ENCODE assay signal across 42 mouse cellular contexts in the genomic region with DNA sequence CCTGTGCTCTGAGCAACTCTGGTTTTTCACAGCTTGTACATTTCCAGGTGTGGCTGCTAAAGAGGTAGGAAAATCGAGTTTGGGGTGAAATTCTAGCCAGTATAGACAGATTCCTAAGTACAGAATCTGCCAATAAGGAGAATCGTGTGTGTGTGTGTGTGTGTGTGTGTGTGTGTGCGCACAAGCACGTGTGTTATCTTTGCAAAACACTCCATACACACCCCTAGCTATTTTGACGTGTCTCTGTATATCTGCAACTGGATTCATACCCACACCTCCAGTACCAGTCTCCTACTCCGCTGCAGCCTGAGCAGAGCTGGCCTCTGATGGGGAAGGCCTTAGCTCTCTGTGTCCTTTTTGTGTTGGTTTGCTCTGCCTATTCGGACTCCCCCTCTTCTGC. TPM values are rescaled to one million over a fixed set of nuclear protein-coding genes. Genes with fewer than 3 reads are reported as not detected.
DNase-seq lines count a peak whose midpoint lies in the region; ATAC-seq and TF ChIP-seq lines count a peak whose summit lies in the region.
"Had no signal": no experiment of that assay in that cellular context is flagged by ENCODE, and none has a peak within 500 bp of the region (broad histone marks: within the 10 kb centered on the region; RNA-seq: fewer than 3 reads in every experiment).

No protein-coding gene starts in this region.

- peak overlapping the region; percentile 49; the same call in 1 of the 2 replicates for H3K27ac ChIP-seq in forebrain, embryonic 10.5 days
- no peak overlapping the region for H3K27ac ChIP-seq in forebrain, postnatal 0 days (ENCODE audit: low read depth, low read length)
- H3K27ac ChIP-seq in midbrain, embryonic 11.5 days (ENCODE audit: low read depth, low read length) = no peak overlapping the region
- no peak overlapping the region for H3K27ac ChIP-seq in midbrain, embryonic 14.5 days (replicated peaks; ENCODE audit: low read depth, low read length)
- H3K27ac ChIP-seq in liver, embryonic 13.5 days = no peak overlapping the region
- H3K27ac ChIP-seq in heart, embryonic 10.5 days = no peak overlapping the region
- H3K27ac ChIP-seq: embryonic facial prominence, embryonic 10.5 days; embryonic facial prominence, embryonic 15.5 days; hindbrain, embryonic 14.5 days; midbrain, embryonic 13.5 days had no signal

- H3K36me3 ChIP-seq in forebrain, embryonic 10.5 days (replicated peaks) = no peaks in the 10 kb centered on the region
- no peaks in the 10 kb centered on the region for H3K36me3 ChIP-seq in forebrain, postnatal 0 days (ENCODE audit: insufficient read depth)
- H3K36me3 ChIP-seq in midbrain, embryonic 11.5 days (ENCODE audit: control insufficient read depth, insufficient read depth, low read length) = no peaks in the 10 kb centered on the region
- H3K36me3 ChIP-seq in midbrain, embryonic 14.5 days (ENCODE audit: control insufficient read depth, insufficient read depth, low read length) = no peaks in the 10 kb centered on the region
- H3K36me3 ChIP-seq in liver, embryonic 13.5 days = no peaks in the 10 kb centered on the region
- H3K36me3 ChIP-seq in heart, embryonic 10.5 days = no peaks in the 10 kb centered on the region
- H3K36me3 ChIP-seq: embryonic facial prominence, embryonic 10.5 days; embryonic facial prominence, embryonic 15.5 days; limb, embryonic 15.5 days; midbrain, embryonic 13.5 days had no signal

- TF ChIP-seq CTCF in forebrain, postnatal 0 days (IDR thresholded peaks at IDR 0.05; ENCODE audit: low read depth) = no peak

- H3K4me1 ChIP-seq in forebrain, embryonic 10.5 days = peaks cover 36% of the 10 kb centered on the region
- H3K4me1 ChIP-seq in forebrain, postnatal 0 days (ENCODE audit: insufficient read depth) = no peaks in the 10 kb centered on the region
- H3K4me1 ChIP-seq in midbrain, embryonic 11.5 days (ENCODE audit: control insufficient read depth, insufficient read depth, low read length) = peaks cover 12% of the 10 kb centered on the region
- H3K4me1 ChIP-seq in midbrain, embryonic 14.5 days (ENCODE audit: control insufficient read depth, insufficient read depth, low read length) = no peaks in the 10 kb centered on the region
- peaks cover 34% of the 10 kb centered on the region for H3K4me1 ChIP-seq in liver, embryonic 13.5 days (replicated peaks)
- peaks cover 9% of the 10 kb centered on the region for H3K4me1 ChIP-seq in heart, embryonic 10.5 days
- H3K4me1 ChIP-seq: embryonic facial prominence, embryonic 15.5 days; limb, embryonic 15.5 days had no signal

- WGBS in forebrain, embryonic 10.5 days = 87% methylated on average over 7 of the region's 7 CpGs
- WGBS in forebrain, postnatal 0 days = 80% methylated on average over 7 of the region's 7 CpGs
- 89% methylated on average over 7 of the region's 7 CpGs for WGBS in midbrain, embryonic 11.5 days
- WGBS in midbrain, embryonic 14.5 days = 86% methylated on average over 7 of the region's 7 CpGs
- WGBS in liver, embryonic 13.5 days (ENCODE audit: insufficient replicate concordance) = 21% methylated on average over 7 of the region's 7 CpGs
- 72% methylated on average over 7 of the region's 7 CpGs for WGBS in heart, embryonic 10.5 days

- no peak for DNase-seq in forebrain, embryonic 10.5 days (ENCODE audit: extremely low spot score, low spot score)
- DNase-seq in forebrain, postnatal 0 days = no peak
- DNase-seq in midbrain, embryonic 11.5 days (ENCODE audit: low spot score, missing footprints) = peak; percentile 57
- no peak for DNase-seq in midbrain, embryonic 14.5 days
- DNase-seq in liver, embryonic 13.5 days = peak; percentile 38
- DNase-seq in heart, embryonic 10.5 days (ENCODE audit: low spot score) = no peak
- DNase-seq in kidney, postnatal 36 days = no peak
- DNase-seq in embryo, embryonic 10 days (ENCODE audit: low spot score) = no peak
- DNase-seq: cerebellum, adult 11 months; cerebellum, adult 9-10 months; cerebellum, postnatal 36 days; gastrocnemius, postnatal 25 days; heart, adult 11 months; heart, postnatal 4 days; kidney, adult 11 months; kidney, postnatal 14 days; lung, embryonic 14.5 days; lung, postnatal 14 days; thymus, adult 2 months; thymus, postnatal 36 days had no signal

- no peak overlapping the region for H3K4me2 ChIP-seq in forebrain, postnatal 0 days (ENCODE audit: low read depth)
- H3K4me2 ChIP-seq in midbrain, embryonic 11.5 days = no peak overlapping the region
- no peak overlapping the region for H3K4me2 ChIP-seq in midbrain, embryonic 14.5 days (ENCODE audit: low read length)
- no peak overlapping the region for H3K4me2 ChIP-seq in liver, embryonic 13.5 days
- H3K4me2 ChIP-seq: embryonic facial prominence, embryonic 15.5 days; heart, embryonic 11.5 days; hindbrain, embryonic 14.5 days; limb, embryonic 15.5 days; lung, embryonic 14.5 days; midbrain, embryonic 13.5 days had no signal

- no peaks in the 10 kb centered on the region for H3K9me3 ChIP-seq in forebrain, embryonic 10.5 days
- H3K9me3 ChIP-seq in forebrain, postnatal 0 days (ENCODE audit: low read length) = no peaks in the 10 kb centered on the region
- H3K9me3 ChIP-seq in midbrain, embryonic 11.5 days (ENCODE audit: control insufficient read depth, low read length) = no peaks in the 10 kb centered on the region
- no peaks in the 10 kb centered on the region for H3K9me3 ChIP-seq in midbrain, embryonic 14.5 days (ENCODE audit: control insufficient read depth, low read length)
- H3K9me3 ChIP-seq in liver, embryonic 13.5 days (replicated peaks) = no peaks in the 10 kb centered on the region
- no peaks in the 10 kb centered on the region for H3K9me3 ChIP-seq in heart, embryonic 10.5 days
- H3K9me3 ChIP-seq: embryonic facial prominence, embryonic 10.5 days; embryonic facial prominence, embryonic 15.5 days; limb, embryonic 15.5 days; midbrain, embryonic 13.5 days had no signal

- no peak overlapping the region for H3K4me3 ChIP-seq in forebrain, embryonic 10.5 days
- H3K4me3 ChIP-seq in forebrain, postnatal 0 days (ENCODE audit: low read depth, low read length) = no peak overlapping the region
- no peak overlapping the region for H3K4me3 ChIP-seq in midbrain, embryonic 11.5 days (ENCODE audit: low read depth, low read length)
- H3K4me3 ChIP-seq in midbrain, embryonic 14.5 days (replicated peaks; ENCODE audit: low read depth, low read length) = no peak overlapping the region
- H3K4me3 ChIP-seq in liver, embryonic 13.5 days (replicated peaks) = no peak overlapping the region
- no peak overlapping the region for H3K4me3 ChIP-seq in heart, embryonic 10.5 days
- H3K4me3 ChIP-seq: embryonic facial prominence, embryonic 10.5 days; embryonic facial prominence, embryonic 15.5 days; limb, embryonic 15.5 days; midbrain, embryonic 13.5 days had no signal

- no peaks in the 10 kb centered on the region for H3K27me3 ChIP-seq in forebrain, embryonic 10.5 days (ENCODE audit: poor library complexity, severe bottlenecking)
- no peaks in the 10 kb centered on the region for H3K27me3 ChIP-seq in forebrain, postnatal 0 days (ENCODE audit: insufficient read depth, low read length)
- no peaks in the 10 kb centered on the region for H3K27me3 ChIP-seq in midbrain, embryonic 11.5 days (ENCODE audit: control insufficient read depth, insufficient read depth, low read length)
- H3K27me3 ChIP-seq in midbrain, embryonic 14.5 days (ENCODE audit: control insufficient read depth, insufficient read depth, low read length) = no peaks in the 10 kb centered on the region
- H3K27me3 ChIP-seq in liver, embryonic 13.5 days = no peaks in the 10 kb centered on the region
- H3K27me3 ChIP-seq in heart, embryonic 10.5 days (ENCODE audit: insufficient read depth, poor library complexity, severe bottlenecking) = no peaks in the 10 kb centered on the region
- H3K27me3 ChIP-seq: CH12.LX; embryonic facial prominence, embryonic 15.5 days; limb, embryonic 15.5 days; midbrain, embryonic 13.5 days; Patski had no signal

- no peak overlapping the region for H3K9ac ChIP-seq in forebrain, postnatal 0 days
- H3K9ac ChIP-seq in midbrain, embryonic 11.5 days (ENCODE audit: low read length) = no peak overlapping the region
- H3K9ac ChIP-seq in midbrain, embryonic 14.5 days (replicated peaks; ENCODE audit: low read length) = no peak overlapping the region
- H3K9ac ChIP-seq in liver, embryonic 13.5 days = no peak overlapping the region
- H3K9ac ChIP-seq: embryonic facial prominence, embryonic 15.5 days; hindbrain, embryonic 14.5 days; limb, embryonic 15.5 days; lung, embryonic 14.5 days; midbrain, embryonic 13.5 days had no signal

- no peak for ATAC-seq in forebrain, postnatal 0 days
- ATAC-seq in midbrain, embryonic 11.5 days (ENCODE audit: low FRiP score) = no peak
- ATAC-seq in midbrain, embryonic 14.5 days (ENCODE audit: low FRiP score, low TSS enrichment) = no peak
- ATAC-seq in liver, embryonic 13.5 days (ENCODE audit: low read depth) = peak; percentile 69
- ATAC-seq: forebrain, embryonic 14.5 days; inflammation-experienced regulatory T-cells, adult 6 months; midbrain, embryonic 13.5 days; Patski had no signal

RNA-seq across cellular contexts. Expression of a gene that starts 28.3 kb away (rescaled TPM):
- polyA plus RNA-seq in forebrain, embryonic 10.5 days (2016; fragmentation: Nextera tagmentation; extraction: Ambion mirVana) = 16.1 and 16.8 TPM in 2 replicates
- total RNA-seq in forebrain, postnatal 0 days (2014; rRNA removed) = 0.76 and 1.0 TPM in 2 replicates
- polyA plus RNA-seq in forebrain, postnatal 0 days (2015; fragmentation: Nextera tagmentation; extraction: Ambion mirVana) = 0.63 and 0.71 TPM in 2 replicates
- 4.5 and 6.6 TPM in 2 replicates for polyA plus RNA-seq in midbrain, embryonic 11.5 days (2014; fragmentation: Nextera tagmentation; extraction: Ambion mirVana)
- 0.43 and 0.88 TPM in 2 replicates for polyA plus RNA-seq in midbrain, embryonic 14.5 days (2014; fragmentation: Nextera tagmentation; extraction: Ambion mirVana)
- 6.2 and 6.7 TPM in 2 replicates for polyA plus RNA-seq in liver, embryonic 13.5 days (2015; fragmentation: Nextera tagmentation; extraction: Ambion mirVana)
- 4.4 and 7.1 TPM in 2 replicates for polyA plus RNA-seq in heart, embryonic 10.5 days (2016; fragmentation: Nextera tagmentation; extraction: Ambion mirVana)

RNA-seq across cellular contexts. Expression of a gene that starts 59.1 kb away (rescaled TPM):
- polyA plus RNA-seq in forebrain, embryonic 10.5 days (2016; fragmentation: Nextera tagmentation; extraction: Ambion mirVana) = not detected in 2 replicates
- total RNA-seq in forebrain, postnatal 0 days (2014; rRNA removed) = not detected in 2 replicates
- not detected in 2 replicates for polyA plus RNA-seq in forebrain, postnatal 0 days (2015; fragmentation: Nextera tagmentation; extraction: Ambion mirVana)
- polyA plus RNA-seq in midbrain, embryonic 11.5 days (2014; fragmentation: Nextera tagmentation; extraction: Ambion mirVana) = not detected in 2 replicates
- not detected in 2 replicates for polyA plus RNA-seq in midbrain, embryonic 14.5 days (2014; fragmentation: Nextera tagmentation; extraction: Ambion mirVana)
- polyA plus RNA-seq in liver, embryonic 13.5 days (2015; fragmentation: Nextera tagmentation; extraction: Ambion mirVana) = 4.3 and 4.6 TPM in 2 replicates
- 0.65 TPM in 1 of 2 replicates, not detected in the other for polyA plus RNA-seq in heart, embryonic 10.5 days (2016; fragmentation: Nextera tagmentation; extraction: Ambion mirVana)
- total RNA-seq: CH12.LX; ES-E14; gastrocnemius, adult 18-20 months; gastrocnemius, postnatal 25 days; heart, postnatal 4 days; layer of hippocampus, adult 18-20 months; layer of hippocampus, postnatal 10 days; left cerebral cortex, adult 18-20 months; left cerebral cortex, postnatal 14 days; monocyte, adult 5-6 weeks had no signal
- polyA plus RNA-seq: C2C12; forebrain, embryonic 14.5 days; frontal cortex, adult 2 months; heart, embryonic 11.5 days; heart, postnatal 0 days; hindbrain, embryonic 14.5 days; inflammation-experienced regulatory T-cells, adult 6 months; kidney, embryonic 14.5 days; neural tube, embryonic 14.5 days; Patski had no signal

Comparison
In these comparisons a context has a peak if more than half of its experiments do, and no peak if none do; other contexts are left out.
1. DNase-seq: peak in midbrain, embryonic 11.5 days (single experiment) and liver, embryonic 13.5 days (single experiment); none in forebrain, embryonic 10.5 days (single experiment), forebrain, postnatal 0 days (single experiment), midbrain, embryonic 14.5 days (single experiment), heart, embryonic 10.5 days (single experiment), kidney, postnatal 36 days (0 of 2) and embryo, embryonic 10 days (single experiment).